Mouse (Mus musculus): Measurements from ENCODE around the gene Cbx4. TPM values are rescaled to one million over a fixed set of nuclear protein-coding genes. Genes with fewer than 3 reads are reported as not detected.
"Not testable (repeated sequence)": the region's sequence is repeated elsewhere in the genome, so short reads cannot be mapped to it uniquely, and the experiment has no call there.

The Cbx4 gene
- total RNA-seq, 2 experiments from 2014 or later, result 15.8 to 38.2 TPM

GRCm38 (mm10) chr11:119112721-119113120 lies 26.7 kb upstream of the Cbx4 start:
- no peak for ATAC-seq (replicated peaks; ENCODE audit: poor library complexity, severe bottlenecking)

DNA sequence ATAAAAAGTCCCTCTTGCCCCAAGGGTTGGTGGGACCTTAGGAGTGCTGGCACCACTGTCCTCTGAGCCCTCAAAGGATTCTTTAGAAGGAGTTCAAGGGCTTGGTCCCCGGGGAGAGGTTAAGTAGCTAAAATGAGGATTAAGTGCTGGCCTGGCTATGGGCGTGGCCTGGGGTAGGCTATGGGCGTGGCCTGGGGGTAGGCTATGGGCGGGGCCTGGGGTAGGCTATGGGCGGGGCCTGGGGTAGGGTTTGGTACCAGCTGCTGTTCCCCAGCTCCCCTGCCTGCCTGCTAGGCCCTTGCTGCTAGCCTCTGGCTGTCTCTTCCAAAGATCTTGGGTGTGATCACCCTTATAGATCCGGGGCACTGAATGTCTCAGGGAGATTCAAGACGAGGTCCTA lies 25.3 kb upstream of the Cbx4 start:
- peak; percentile 83 for ATAC-seq (replicated peaks; ENCODE audit: poor library complexity, severe bottlenecking)

DNA sequence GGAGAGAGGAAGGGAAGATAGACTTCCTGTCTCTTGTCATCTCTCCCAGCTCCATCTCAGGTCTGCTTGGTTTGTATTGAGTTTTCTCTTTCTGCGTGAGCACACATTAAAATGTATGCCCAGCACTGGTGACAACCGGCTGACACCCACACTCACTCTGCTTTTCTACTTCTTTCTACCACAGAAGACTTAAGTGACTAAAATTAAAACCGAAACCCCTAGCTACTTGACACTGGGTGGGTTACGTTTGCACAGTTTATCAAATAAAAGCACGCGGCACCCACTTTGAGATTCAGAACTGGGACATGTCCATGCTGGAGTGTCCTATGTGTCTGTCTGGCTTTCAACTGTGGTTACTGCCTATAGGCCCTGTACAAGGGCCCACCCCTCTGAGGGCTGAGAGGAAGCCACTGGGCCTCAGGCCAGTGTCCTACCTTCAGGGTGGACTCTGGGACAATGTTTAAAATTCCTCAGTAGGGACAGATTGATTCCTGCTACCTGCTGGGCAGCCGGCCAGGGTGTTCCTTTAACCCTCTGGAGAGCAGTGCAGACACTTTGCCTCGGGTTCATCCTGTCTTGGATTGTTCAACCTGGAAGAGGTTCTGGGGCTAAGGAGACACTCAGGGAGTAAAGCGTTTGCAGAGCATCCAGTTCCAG lies 23.5 kb upstream of the Cbx4 start:
- ATAC-seq (replicated peaks; ENCODE audit: poor library complexity, severe bottlenecking), result no peak

- no peak for ATAC-seq (replicated peaks; ENCODE audit: poor library complexity, severe bottlenecking)
Observed at GRCm38 (mm10) chr11:119108573-119109263, 22.7 kb upstream of the Cbx4 start.

DNA sequence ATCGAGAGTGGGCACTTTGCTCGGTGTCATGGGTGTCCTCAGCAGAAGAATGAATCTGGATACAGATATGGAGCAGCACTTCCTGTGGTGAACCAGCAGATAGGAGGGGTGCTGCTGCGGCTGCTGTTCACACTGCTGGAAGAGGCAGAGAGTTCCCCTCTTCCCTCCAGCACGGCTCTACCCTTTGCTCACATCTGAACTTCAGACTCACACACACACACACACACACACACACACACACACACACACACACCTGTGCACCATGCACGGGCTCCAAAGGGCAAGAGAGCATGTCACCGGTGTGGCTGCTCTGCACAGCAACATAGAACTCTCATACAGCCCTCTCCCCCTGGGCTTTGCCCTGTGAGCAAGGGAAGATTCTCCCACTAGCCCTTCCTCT lies 20.3 kb upstream of the Cbx4 start:
- ATAC-seq (replicated peaks; ENCODE audit: poor library complexity, severe bottlenecking), result peak; percentile 61

- no peak for ATAC-seq (replicated peaks; ENCODE audit: poor library complexity, severe bottlenecking)
Observed at GRCm38 (mm10) chr11:119105748-119106147, 19.7 kb upstream of the Cbx4 start.

DNA sequence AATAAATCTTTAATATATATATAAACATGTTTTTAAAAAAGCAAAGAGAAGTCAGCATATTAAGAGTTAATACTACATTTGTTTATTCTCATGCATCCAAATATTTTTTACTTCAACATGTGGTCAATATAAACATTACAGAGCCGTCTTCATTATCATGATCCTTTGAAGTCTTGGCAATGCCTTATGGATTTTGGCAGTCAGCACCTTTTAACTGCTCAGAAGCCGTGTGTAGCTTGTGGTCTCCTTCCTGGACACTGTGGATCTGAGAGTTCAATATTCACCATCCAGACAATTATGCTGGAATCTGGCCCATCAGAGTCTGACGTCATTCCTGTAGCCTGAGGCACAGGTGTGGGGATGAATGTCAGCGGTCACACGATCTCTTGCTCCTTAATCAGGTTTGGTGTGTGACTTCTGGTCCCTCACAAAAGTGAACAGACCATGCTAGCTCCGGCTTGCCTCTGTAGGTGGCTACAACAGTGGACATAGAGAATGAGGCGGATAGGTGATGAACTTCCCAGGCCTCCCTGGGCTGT lies 19.1 kb upstream of the Cbx4 start:
- ATAC-seq (replicated peaks; ENCODE audit: poor library complexity, severe bottlenecking), result no peak

GRCm38 (mm10) chr11:119103991-119104390 lies 18.0 kb upstream of the Cbx4 start:
- ATAC-seq (replicated peaks; ENCODE audit: poor library complexity, severe bottlenecking), result no peak

GRCm38 (mm10) chr11:119100355-119100754 lies 14.3 kb upstream of the Cbx4 start:
- not testable (repeated sequence) for ATAC-seq (replicated peaks; ENCODE audit: poor library complexity, severe bottlenecking)

- no peak for ATAC-seq (replicated peaks; ENCODE audit: poor library complexity, severe bottlenecking)
Observed at GRCm38 (mm10) chr11:119098202-119098601, 12.2 kb upstream of the Cbx4 start.

- ATAC-seq (replicated peaks; ENCODE audit: poor library complexity, severe bottlenecking), result no peak
Observed at GRCm38 (mm10) chr11:119095441-119095840, 9.4 kb upstream of the Cbx4 start.

- peak; percentile 32; the same call in 1 of the 2 replicates for ATAC-seq (replicated peaks; ENCODE audit: poor library complexity, severe bottlenecking)
Observed at GRCm38 (mm10) chr11:119093322-119093721, 7.3 kb upstream of the Cbx4 start.

- ATAC-seq (replicated peaks; ENCODE audit: poor library complexity, severe bottlenecking), result no peak
Observed at GRCm38 (mm10) chr11:119092286-119092685, 6.3 kb upstream of the Cbx4 start.

DNA sequence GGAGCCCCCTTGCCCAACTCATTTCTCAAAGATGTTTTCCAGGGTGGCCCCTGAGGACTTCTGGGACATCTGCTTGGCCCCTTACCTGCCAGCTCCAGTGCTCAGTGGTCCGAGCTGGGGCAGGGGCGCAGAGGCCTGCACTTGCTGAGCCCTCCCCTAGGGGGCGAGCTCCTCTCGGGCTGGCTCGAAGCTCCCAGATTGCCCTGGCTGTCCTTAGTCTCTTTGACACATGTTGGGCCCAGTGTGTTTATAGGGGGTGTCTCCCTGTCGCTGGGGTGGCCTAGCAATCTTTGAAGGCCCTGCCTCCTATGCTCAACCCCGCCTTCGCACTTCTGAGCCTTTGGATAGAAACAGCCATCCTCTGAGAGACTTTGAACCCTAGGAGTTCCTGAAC lies 5.6 kb upstream of the Cbx4 start:
- peak; percentile 41 for ATAC-seq (replicated peaks; ENCODE audit: poor library complexity, severe bottlenecking)

- no peak for ATAC-seq (replicated peaks; ENCODE audit: poor library complexity, severe bottlenecking)
Observed at GRCm38 (mm10) chr11:119090961-119091597, 5.1 kb upstream of the Cbx4 start.

- no peak for ATAC-seq (replicated peaks; ENCODE audit: poor library complexity, severe bottlenecking)
Observed at GRCm38 (mm10) chr11:119090076-119090960, 4.3 kb upstream of the Cbx4 start.

- no peak for ATAC-seq (replicated peaks; ENCODE audit: poor library complexity, severe bottlenecking)
Observed at GRCm38 (mm10) chr11:119089235-119090075, 3.4 kb upstream of the Cbx4 start.

GRCm38 (mm10) chr11:119088391-119089234 lies 2.6 kb upstream of the Cbx4 start:
- no peak for ATAC-seq (replicated peaks; ENCODE audit: poor library complexity, severe bottlenecking)
